Mouse (Mus musculus) liver, embryonic 14.5 days (tissue): ENCODE results near the gene Osgep. TPM values are rescaled to one million over a fixed set of nuclear protein-coding genes. Genes with fewer than 3 reads are reported as not detected.

Source experiments
- ATAC-seq: fragments of 200-750 bp; cut with Nextera tagmentation; 2 replicates; pipeline ENCODE4 v1.8.0; 2017; ENCODE audit warnings: moderate number of reproducible peaks, mild to moderate bottlenecking, moderate library complexity; ENCODE audit not compliant: insufficient read depth
- DNase-seq, 3 experiments: peaks; one replicate each; pipeline ENCODE4 v3.0.0-alpha.2; 2012 to 2013; ENCODE audit warnings: low read depth in 3 of 3, low spot score in 3 of 3
- H3K27ac ChIP-seq: fragments of 300-500 bp; sonication (generic); 2 replicates; pipeline ENCODE4 v1.5.1; 2014; ENCODE audit warnings: moderate library complexity, mild to moderate bottlenecking, control low read depth, inconsistent platforms
- H3K27me3 ChIP-seq: fragments of 300-500 bp; sonication (generic); 2 replicates; pipeline ENCODE4 v1.6.1; 2014; ENCODE audit warnings: mild to moderate bottlenecking, low read length, moderate library complexity; ENCODE audit not compliant: control insufficient read depth, insufficient read depth
- H3K36me3 ChIP-seq: fragments of 300-500 bp; sonication (generic); replicated peaks from 2 replicates; pipeline ENCODE4 v1.6.1; 2014; ENCODE audit warnings: low read depth; ENCODE audit not compliant: control insufficient read depth, insufficient read depth
- H3K4me1 ChIP-seq, 2 experiments: fragments of 200-500 bp in 1 of 2; fragments of 300-500 bp in 1 of 2; sonication (generic) in 1 of 2; replicated peaks; 2 replicates each; pipeline ENCODE4 v1.6.1; 2012 to 2014; ENCODE audit warnings: antibody characterized with exemption in 1 of 2, inconsistent platforms in 1 of 2, low read length in 1 of 2; ENCODE audit not compliant: control insufficient read depth in 2 of 2, insufficient read depth in 2 of 2
- H3K4me2 ChIP-seq: fragments of 300-500 bp; sonication (generic); 2 replicates; pipeline ENCODE4 v1.6.1; 2014; ENCODE audit warnings: low read depth, mild to moderate bottlenecking, control low read depth, moderate library complexity
- H3K4me3 ChIP-seq, 2 experiments: fragments of 200-500 bp in 1 of 2; fragments of 300-500 bp in 1 of 2; sonication (generic) in 1 of 2; 2 replicates each; pipeline ENCODE4 v1.5.1; 2012 to 2014; ENCODE audit warnings: low read depth in 2 of 2, low read length in 2 of 2, mild to moderate bottlenecking in 2 of 2, control low read depth in 1 of 2, inconsistent platforms in 1 of 2, moderate library complexity in 1 of 2; ENCODE audit not compliant: insufficient read depth in 1 of 2
- H3K9ac ChIP-seq: fragments of 300-500 bp; sonication (generic); replicated peaks from 2 replicates; pipeline ENCODE4 v1.6.1; 2014; ENCODE audit warnings: mild to moderate bottlenecking, control low read depth, moderate library complexity
- H3K9me3 ChIP-seq: fragments of 300-500 bp; sonication (generic); 2 replicates; pipeline ENCODE4 v1.6.1; 2016; ENCODE audit warnings: low read length, mixed read lengths; ENCODE audit not compliant: control insufficient read depth
- CTCF ChIP-seq: IDR thresholded peaks from 2 replicates; pipeline ENCODE4 v1.5.1; 2016; ENCODE audit warnings: antibody characterized with exemption, low read depth, control low read depth
- EP300 ChIP-seq: IDR thresholded peaks from 2 replicates; pipeline ENCODE4 v1.6.1; 2016; ENCODE audit warnings: antibody characterized with exemption, low read depth
- WGBS: fragments of 180-500 bp; shearing (Covaris S2); extraction: QIAGEN DNeasy Blood & Tissue Kit; methylation state at CpG from one replicate; pipeline ENCODE4 v1.1.7; 2014; ENCODE audit not compliant: insufficient replicate concordance; 5-methylcytosine and 5-hydroxymethylcytosine counted together
- polyA plus RNA-seq, 2 experiments: library from polyadenylated mRNA; depleted of rRNA in 1 of 2; stranded (reverse) in 1 of 2; unstranded in 1 of 2; fragments of >200 nt; fragmentation: Nextera tagmentation in 1 of 2; extraction: Ambion mirVana in 1 of 2; gene quantifications; 2 replicates each; pipeline versions ENCODE4 v1.2.1 to v1.2.3; 2012 to 2014

Osgep gene
- polyA plus RNA-seq, 2 experiments = 34.5 to 54.8 TPM

GRCm38 (mm10) chr14:50862641-50863040, 62.1 kb downstream of the Osgep start:
- Histone ChIP-seq H3K4me2 (no peak overlapping the region), H3K27ac (no peak overlapping the region), H3K9me3 (no peaks in the 10 kb centered on the region), H3K4me1 (no peaks in the 10 kb centered on the region), H3K9ac (no peak overlapping the region), H3K27me3 (no peaks in the 10 kb centered on the region), H3K36me3 (no peaks in the 10 kb centered on the region), H3K4me3 (no peak overlapping the region)
- DNase-seq (no peak), ATAC-seq (no peak)
- WGBS = 60% methylated on average over 10 of the region's 10 CpGs
- TF ChIP-seq CTCF (no peak), EP300 (no peak)

Other genes with a start within 250 kb of the Osgep start
- not detected in 2 replicates for gene Olfr747, start 231.7 kb downstream of the Osgep start, polyA plus RNA-seq (2012; rRNA removed)
- gene Olfr747, start 231.7 kb downstream of the Osgep start, polyA plus RNA-seq (2014; fragmentation: Nextera tagmentation; extraction: Ambion mirVana) = not detected in 2 replicates
- gene Olfr748, start 217.5 kb downstream of the Osgep start, polyA plus RNA-seq (2012; rRNA removed) = not detected in 2 replicates
- gene Olfr748, start 217.5 kb downstream of the Osgep start, polyA plus RNA-seq (2014; fragmentation: Nextera tagmentation; extraction: Ambion mirVana) = not detected in 2 replicates
- not detected in 2 replicates for gene Olfr749, start 179.8 kb downstream of the Osgep start, polyA plus RNA-seq (2012; rRNA removed)
- gene Olfr749, start 179.8 kb downstream of the Osgep start, polyA plus RNA-seq (2014; fragmentation: Nextera tagmentation; extraction: Ambion mirVana) = not detected in 2 replicates
- 9.6 and 10.8 TPM in 2 replicates for gene Ttc5, start 139.4 kb downstream of the Osgep start, polyA plus RNA-seq (2012; rRNA removed)
- gene Ttc5, start 139.4 kb downstream of the Osgep start, polyA plus RNA-seq (2014; fragmentation: Nextera tagmentation; extraction: Ambion mirVana) = 18.0 and 19.8 TPM in 2 replicates
- gene Ccnb1ip1, start 117.2 kb downstream of the Osgep start, polyA plus RNA-seq (2012; rRNA removed) = not detected in 2 replicates
- not detected in 2 replicates for gene Ccnb1ip1, start 117.2 kb downstream of the Osgep start, polyA plus RNA-seq (2014; fragmentation: Nextera tagmentation; extraction: Ambion mirVana)
- 20.6 and 32.9 TPM in 2 replicates for gene Parp2, start 117.1 kb downstream of the Osgep start, polyA plus RNA-seq (2012; rRNA removed)
- gene Parp2, start 117.1 kb downstream of the Osgep start, polyA plus RNA-seq (2014; fragmentation: Nextera tagmentation; extraction: Ambion mirVana) = 31.3 and 35.9 TPM in 2 replicates
- gene Tep1, start 54.3 kb downstream of the Osgep start, polyA plus RNA-seq (2012; rRNA removed) = 1.5 and 2.2 TPM in 2 replicates
- gene Tep1, start 54.3 kb downstream of the Osgep start, polyA plus RNA-seq (2014; fragmentation: Nextera tagmentation; extraction: Ambion mirVana) = 3.0 and 4.1 TPM in 2 replicates
- gene Klhl33, start 27.4 kb downstream of the Osgep start, polyA plus RNA-seq (2012; rRNA removed) = 0.12 and 0.16 TPM in 2 replicates
- gene Klhl33, start 27.4 kb downstream of the Osgep start, polyA plus RNA-seq (2014; fragmentation: Nextera tagmentation; extraction: Ambion mirVana) = 0.08 and 0.15 TPM in 2 replicates
- 34.5 and 51.3 TPM in 2 replicates for gene Apex1, start 75 bp upstream of the Osgep start, polyA plus RNA-seq (2012; rRNA removed)
- 85.7 and 90.8 TPM in 2 replicates for gene Apex1, start 75 bp upstream of the Osgep start, polyA plus RNA-seq (2014; fragmentation: Nextera tagmentation; extraction: Ambion mirVana)
- gene Pip4p1, start 6.0 kb upstream of the Osgep start, polyA plus RNA-seq (2012; rRNA removed) = 16.7 and 24.7 TPM in 2 replicates
- 16.9 and 18.7 TPM in 2 replicates for gene Pip4p1, start 6.0 kb upstream of the Osgep start, polyA plus RNA-seq (2014; fragmentation: Nextera tagmentation; extraction: Ambion mirVana)
- 65.8 and 81.4 TPM in 2 replicates for gene Pnp, start 6.2 kb upstream of the Osgep start, polyA plus RNA-seq (2012; rRNA removed)
- gene Pnp, start 6.2 kb upstream of the Osgep start, polyA plus RNA-seq (2014; fragmentation: Nextera tagmentation; extraction: Ambion mirVana) = 87.0 and 91.4 TPM in 2 replicates
- 41.4 and 65.9 TPM in 2 replicates for gene Gm49342, start 19.6 kb upstream of the Osgep start, polyA plus RNA-seq (2012; rRNA removed)
- gene Gm49342, start 19.6 kb upstream of the Osgep start, polyA plus RNA-seq (2014; fragmentation: Nextera tagmentation; extraction: Ambion mirVana) = not detected in 2 replicates
- gene Pnp2, start 31.1 kb upstream of the Osgep start, polyA plus RNA-seq (2012; rRNA removed) = 6.5 and 9.8 TPM in 2 replicates
- 12.0 and 13.7 TPM in 2 replicates for gene Pnp2, start 31.1 kb upstream of the Osgep start, polyA plus RNA-seq (2014; fragmentation: Nextera tagmentation; extraction: Ambion mirVana)
- gene Rnase10, start 82.9 kb upstream of the Osgep start, polyA plus RNA-seq (2012; rRNA removed) = not detected in 2 replicates
- gene Rnase10, start 82.9 kb upstream of the Osgep start, polyA plus RNA-seq (2014; fragmentation: Nextera tagmentation; extraction: Ambion mirVana) = not detected in 2 replicates
- gene Rnase9, start 117.0 kb upstream of the Osgep start, polyA plus RNA-seq (2012; rRNA removed) = not detected in 2 replicates
- gene Rnase9, start 117.0 kb upstream of the Osgep start, polyA plus RNA-seq (2014; fragmentation: Nextera tagmentation; extraction: Ambion mirVana) = not detected in 2 replicates
- gene Rnase11, start 125.3 kb upstream of the Osgep start, polyA plus RNA-seq (2012; rRNA removed) = not detected in 2 replicates
- gene Rnase11, start 125.3 kb upstream of the Osgep start, polyA plus RNA-seq (2014; fragmentation: Nextera tagmentation; extraction: Ambion mirVana) = not detected in 2 replicates
- gene Rnase12, start 132.8 kb upstream of the Osgep start, polyA plus RNA-seq (2012; rRNA removed) = 0.69 and 0.95 TPM in 2 replicates
- 0.91 and 1.8 TPM in 2 replicates for gene Rnase12, start 132.8 kb upstream of the Osgep start, polyA plus RNA-seq (2014; fragmentation: Nextera tagmentation; extraction: Ambion mirVana)
- not detected in 2 replicates for gene Olfr750, start 149.5 kb upstream of the Osgep start, polyA plus RNA-seq (2012; rRNA removed)
- not detected in 2 replicates for gene Olfr750, start 149.5 kb upstream of the Osgep start, polyA plus RNA-seq (2014; fragmentation: Nextera tagmentation; extraction: Ambion mirVana)
- 12.8 and 15.0 TPM in 2 replicates for gene Rnase4, start 166.2 kb upstream of the Osgep start, polyA plus RNA-seq (2012; rRNA removed)
- 20.2 and 21.9 TPM in 2 replicates for gene Rnase4, start 166.2 kb upstream of the Osgep start, polyA plus RNA-seq (2014; fragmentation: Nextera tagmentation; extraction: Ambion mirVana)
- gene Ang, start 166.3 kb upstream of the Osgep start, polyA plus RNA-seq (2012; rRNA removed) = 3.3 and 3.4 TPM in 2 replicates
- gene Ang, start 166.3 kb upstream of the Osgep start, polyA plus RNA-seq (2014; fragmentation: Nextera tagmentation; extraction: Ambion mirVana) = 5.4 and 7.1 TPM in 2 replicates
- not detected in 2 replicates for gene Eddm3b, start 189.5 kb upstream of the Osgep start, polyA plus RNA-seq (2012; rRNA removed)
- not detected in 2 replicates for gene Eddm3b, start 189.5 kb upstream of the Osgep start, polyA plus RNA-seq (2014; fragmentation: Nextera tagmentation; extraction: Ambion mirVana)
- gene Rnase6, start 199.0 kb upstream of the Osgep start, polyA plus RNA-seq (2012; rRNA removed) = 1.9 and 2.8 TPM in 2 replicates
- 3.6 TPM in 2 replicates for gene Rnase6, start 199.0 kb upstream of the Osgep start, polyA plus RNA-seq (2014; fragmentation: Nextera tagmentation; extraction: Ambion mirVana)
- gene Rnase1, start 221.9 kb upstream of the Osgep start, polyA plus RNA-seq (2012; rRNA removed) = not detected in 2 replicates
- gene Rnase1, start 221.9 kb upstream of the Osgep start, polyA plus RNA-seq (2014; fragmentation: Nextera tagmentation; extraction: Ambion mirVana) = not detected in 2 replicates
- gene Rnase2b, start 237.4 kb upstream of the Osgep start, polyA plus RNA-seq (2012; rRNA removed) = not detected in 2 replicates
- gene Rnase2b, start 237.4 kb upstream of the Osgep start, polyA plus RNA-seq (2014; fragmentation: Nextera tagmentation; extraction: Ambion mirVana) = not detected in 2 replicates